Mouse (Mus musculus) cortical plate, adult 2 months (tissue): ENCODE results near the gene Klhl32.

Experiments
- CTCF ChIP-seq: fragments of 200-500 bp; IDR thresholded peaks from 2 replicates; pipeline ENCODE4 v1.5.1; 2011; ENCODE audit warnings: mild to moderate bottlenecking, control low read depth, low read length; ENCODE audit not compliant: insufficient read depth; ENCODE audit errors: extremely low read depth
- POLR2A ChIP-seq: fragments of 200-500 bp; IDR thresholded peaks from 2 replicates; pipeline ENCODE4 v1.6.1; 2011; ENCODE audit warnings: mild to moderate bottlenecking, low read length, control low read depth; ENCODE audit not compliant: insufficient read depth; ENCODE audit errors: extremely low read depth

DNA sequence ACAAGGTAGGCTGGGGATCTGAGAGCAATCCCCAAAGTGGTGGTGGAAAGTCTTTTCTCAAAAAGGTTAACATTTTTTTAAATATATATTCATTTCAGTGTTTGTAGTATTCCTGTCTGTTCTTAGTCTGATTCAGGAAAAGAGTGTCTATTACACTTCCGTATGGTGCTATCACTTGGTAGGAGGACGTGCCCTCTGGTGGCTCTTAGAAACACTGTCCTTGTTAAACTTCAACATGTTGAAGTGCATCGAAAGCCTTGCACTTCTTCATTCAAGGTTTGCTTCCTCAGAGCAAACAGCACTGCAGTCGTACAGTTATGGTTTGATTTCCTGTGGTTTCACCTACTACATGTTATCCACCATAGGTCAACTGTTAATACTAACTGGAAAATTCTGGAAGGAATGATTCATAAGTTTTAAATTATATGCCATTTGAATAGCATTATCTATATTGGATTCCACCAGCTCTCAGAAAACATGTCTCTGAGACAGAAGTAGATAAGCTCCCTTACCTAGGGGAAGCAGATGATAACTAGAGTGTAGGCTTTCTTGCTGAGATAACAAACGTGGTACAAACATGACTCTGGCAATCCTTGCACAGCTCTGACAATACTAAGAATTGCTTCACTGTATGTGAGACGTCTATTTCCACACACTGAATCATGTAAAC, 253.8 kb downstream of the Klhl32 start:
- TF ChIP-seq CTCF: no peak
- no peak for TF ChIP-seq POLR2A
